Mouse (Mus musculus) neutrophil, adult 5-6 weeks (primary cell): ENCODE data around the gene Inpp5f. TPM values are rescaled to one million over a fixed set of nuclear protein-coding genes. Genes with fewer than 3 reads are reported as not detected.
"Not testable (repeated sequence)": the region's sequence is repeated elsewhere in the genome, so short reads cannot be mapped to it uniquely, and the experiment has no call there.

ENCODE experiments used
- ATAC-seq: fragments of 151-379, 151-347 bp; 2 replicates; pipeline ENCODE4 v1.8.0; 2017; ENCODE audit warnings: mild to moderate bottlenecking, moderate TSS enrichment; ENCODE audit not compliant: insufficient number of reproducible peaks, poor library complexity, low FRiP score, severe bottlenecking; ENCODE audit errors: extremely low read depth
- total RNA-seq: library from RNA; stranded (forward); fragments of 200-1000 nt; gene quantifications from 2 replicates; pipeline ENCODE4 v1.2.3, GENCODE M21; 2017

Inpp5f gene
- 67.3 and 70.7 TPM in 2 replicates for total RNA-seq

GRCm38 (mm10) chr7:128610897-128611798 lies at the start of gene Inpp5f:
Gene Inpp5f (plus strand): TSS chr7:128611328.
- ATAC-seq, result peak; percentile 98

GRCm38 (mm10) chr7:128563373-128563772 lies 47.8 kb upstream of the Inpp5f start:
- ATAC-seq, result peak; percentile 33; the same call in 1 of the 2 replicates

GRCm38 (mm10) chr7:128566311-128566710 lies 44.8 kb upstream of the Inpp5f start:
- ATAC-seq, result 0 out of 2 replicates have a peak, but pooled peaks have one; percentile 16

GRCm38 (mm10) chr7:128567561-128568244 lies 43.4 kb upstream of the Inpp5f start:
- ATAC-seq, result no peak

DNA sequence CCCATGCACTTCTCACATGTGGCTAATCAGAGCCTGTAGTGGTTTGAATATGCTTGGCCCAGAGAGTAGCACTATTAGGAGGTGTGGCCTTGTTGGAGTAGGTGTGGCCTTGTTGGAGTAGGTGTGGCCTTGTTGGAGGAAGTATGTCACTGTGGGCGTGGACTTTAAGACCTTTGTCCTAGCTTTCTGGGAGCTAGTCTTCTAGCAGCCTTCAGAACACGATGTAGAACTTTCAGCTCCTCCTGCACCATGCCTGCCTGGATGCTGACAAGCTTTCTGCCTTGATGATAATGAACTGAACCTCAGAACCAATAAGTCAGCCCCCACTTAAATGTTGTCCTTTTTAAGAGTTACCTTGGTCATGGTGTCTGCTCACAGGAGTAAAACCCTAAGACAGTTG lies 41.7 kb upstream of the Inpp5f start:
- not testable (repeated sequence) for ATAC-seq

- no peak for ATAC-seq
Observed at GRCm38 (mm10) chr7:128569987-128570656, 41.0 kb upstream of the Inpp5f start.

GRCm38 (mm10) chr7:128570657-128571056 lies 40.5 kb upstream of the Inpp5f start:
- not testable (repeated sequence) for ATAC-seq

- no peak for ATAC-seq
Observed at GRCm38 (mm10) chr7:128572030-128572429, 39.1 kb upstream of the Inpp5f start.

DNA sequence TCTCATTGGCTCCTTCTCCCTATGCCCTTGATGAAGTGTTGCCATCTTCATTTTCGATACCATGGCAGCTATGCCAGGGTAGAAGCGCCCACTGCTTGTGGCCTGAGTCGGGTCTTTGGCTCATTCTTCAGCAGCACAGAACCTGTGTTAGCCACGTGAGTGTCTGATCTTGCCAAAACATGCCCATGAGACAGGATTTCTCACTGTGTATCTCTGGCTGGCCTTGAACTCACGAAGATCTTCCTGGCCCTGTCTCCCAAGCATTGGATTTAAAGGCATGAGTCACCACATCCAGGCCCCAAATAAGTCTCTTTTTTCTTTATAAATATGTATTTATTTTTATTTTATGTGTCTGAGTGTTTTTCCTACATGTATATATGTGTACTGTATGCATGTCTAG lies 35.9 kb upstream of the Inpp5f start:
- ATAC-seq, result no peak

DNA sequence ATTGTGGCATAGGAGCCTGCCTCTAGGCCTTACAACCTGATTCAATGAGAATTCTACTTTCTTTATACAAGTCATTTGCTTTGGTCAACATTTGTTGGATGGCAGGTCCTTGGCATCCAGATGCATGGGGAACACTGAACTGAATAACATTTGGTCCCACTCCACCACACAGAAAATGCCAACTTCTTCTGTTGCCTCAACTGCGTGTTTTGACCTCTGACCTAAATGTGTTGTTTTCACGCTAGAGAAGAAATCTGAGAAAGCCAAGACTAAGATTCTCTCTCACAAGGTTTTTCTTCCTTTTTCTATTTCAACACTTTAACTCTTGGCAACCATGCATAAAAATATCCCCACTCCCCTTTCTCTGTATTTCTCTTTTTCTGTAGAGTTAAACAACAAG lies 35.3 kb upstream of the Inpp5f start:
- ATAC-seq, result no peak

- no peak for ATAC-seq
Observed at GRCm38 (mm10) chr7:128577607-128578006, 33.5 kb upstream of the Inpp5f start.

- no peak for ATAC-seq
Observed at GRCm38 (mm10) chr7:128578199-128578945, 32.8 kb upstream of the Inpp5f start.

GRCm38 (mm10) chr7:128579381-128579780 lies 31.7 kb upstream of the Inpp5f start:
- no peak for ATAC-seq

DNA sequence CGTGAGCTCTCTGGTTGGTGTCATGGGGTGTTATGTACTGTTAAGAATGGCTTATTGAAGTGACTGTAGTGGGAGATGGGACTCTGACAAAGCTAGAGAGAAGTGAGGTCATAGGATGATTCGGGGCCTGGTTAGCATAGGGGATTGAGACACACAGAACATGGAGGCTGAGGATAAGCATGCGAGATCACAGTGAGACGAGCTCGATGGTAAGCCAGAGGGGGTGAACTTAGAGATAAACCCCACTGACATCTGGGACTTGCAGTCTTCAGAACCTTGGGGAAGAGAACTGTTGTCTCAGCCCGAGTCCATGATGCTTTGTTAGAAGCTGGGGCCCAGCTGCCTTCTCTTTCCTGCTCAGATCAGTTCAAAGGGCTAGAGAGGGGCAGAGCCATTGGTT lies 30.8 kb upstream of the Inpp5f start:
- ATAC-seq, result no peak

DNA sequence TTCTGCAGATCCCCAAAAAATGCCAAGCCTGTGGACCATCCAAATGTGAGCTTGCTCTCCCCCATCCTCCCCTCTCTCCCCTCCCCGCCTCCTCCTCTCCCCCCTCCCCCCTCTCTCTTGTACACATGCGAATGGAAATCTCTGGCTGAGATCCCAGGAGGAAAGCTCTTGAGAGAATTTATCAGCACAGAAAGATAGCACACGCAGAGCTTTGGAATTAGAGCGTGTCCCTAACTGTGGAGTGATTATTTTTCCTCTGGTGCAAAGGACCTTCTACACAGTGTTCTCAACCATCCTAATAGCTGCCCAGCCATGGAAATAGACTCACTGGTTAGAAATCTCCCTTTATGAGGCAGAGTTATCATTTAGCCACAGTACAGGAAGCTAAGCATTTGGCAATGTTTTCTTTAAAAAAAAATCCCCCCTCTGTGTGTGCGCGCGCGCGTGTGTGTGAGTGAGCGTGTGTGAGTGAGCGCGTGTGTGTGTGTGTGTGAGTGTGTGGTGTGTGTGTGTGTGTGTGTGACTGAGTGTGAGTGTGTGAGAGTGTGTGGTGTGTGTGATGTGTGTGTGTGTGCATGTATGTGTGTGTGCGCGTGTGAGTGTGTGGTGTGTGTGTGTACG lies 29.2 kb upstream of the Inpp5f start:
- ATAC-seq, result no peak

- ATAC-seq, result no peak
Observed at GRCm38 (mm10) chr7:128583213-128583948, 27.7 kb upstream of the Inpp5f start.

GRCm38 (mm10) chr7:128587334-128587933 lies 23.7 kb upstream of the Inpp5f start:
- no peak for ATAC-seq
